Mouse (Mus musculus) C2C12 (cell line): ENCODE results near the gene Notch4.

Experiments used
- CEBPB ChIP-seq: IDR thresholded peaks from one replicate; pipeline ENCODE4 v1.6.1; 2011; ENCODE audit warnings: low read depth, mild to moderate bottlenecking, control low read depth, moderate library complexity
- CTCF ChIP-seq: IDR thresholded peaks from one replicate; pipeline ENCODE4 v1.5.1; 2011; ENCODE audit not compliant: control insufficient read depth, insufficient read depth, insufficient read length
- MAX ChIP-seq: IDR thresholded peaks from one replicate; pipeline ENCODE4 v1.6.1; 2011; ENCODE audit warnings: mild to moderate bottlenecking, control low read depth
- MYOD1 ChIP-seq: IDR thresholded peaks from one replicate; pipeline ENCODE4 v1.6.1; 2011; ENCODE audit warnings: low read depth; ENCODE audit not compliant: control insufficient read depth, insufficient read length
- MYOG ChIP-seq: IDR thresholded peaks from one replicate; pipeline ENCODE4 v1.6.1; 2011; ENCODE audit not compliant: control insufficient read depth, insufficient read length; ENCODE audit errors: extremely low read depth

- no peak for TF ChIP-seq MYOD1
- no peak for TF ChIP-seq CTCF
- no peak for TF ChIP-seq CEBPB
- no peak for TF ChIP-seq MYOG
- no peak for TF ChIP-seq MAX
Measured at GRCm38 (mm10) chr17:34587814-34588213, 23.7 kb downstream of the Notch4 start.
